Mouse (Mus musculus) embryo, embryonic 11.5 days (tissue): Measurements from ENCODE around the gene Phf10.
"Not testable (repeated sequence)": the region's sequence is repeated elsewhere in the genome, so short reads cannot be mapped to it uniquely, and the experiment has no call there.

Experiments
- DNase-seq: peaks from one replicate; pipeline ENCODE4 v3.0.0-alpha.2; 2012; ENCODE audit warnings: low read depth, low spot score

Phf10 gene

GRCm38 (mm10) chr17:14960951-14961556, at the start of gene Phf10:
TSS of gene Phf10 (minus strand) at chr17:14961273.
- DNase-seq: not testable (repeated sequence)

- not testable (repeated sequence) for DNase-seq
These were observed 48.8 kb upstream of the Phf10 start, which contains the start of gene Gm3435 for GRCm38 (mm10) chr17:15009706-15010413. TSS of gene Gm3435 (plus strand) at chr17:15010176.

- DNase-seq: not testable (repeated sequence)
These were observed 48.0 kb upstream of the Phf10 start for GRCm38 (mm10) chr17:15009088-15009487.

- DNase-seq: not testable (repeated sequence)
These were observed 39.0 kb upstream of the Phf10 start for GRCm38 (mm10) chr17:15000047-15000446.

- not testable (repeated sequence) for DNase-seq
These were observed 33.1 kb upstream of the Phf10 start for GRCm38 (mm10) chr17:14994140-14994539.

GRCm38 (mm10) chr17:14993139-14993832, 32.2 kb upstream of the Phf10 start:
- DNase-seq: not testable (repeated sequence)

- not testable (repeated sequence) for DNase-seq
These were observed 31.6 kb upstream of the Phf10 start for GRCm38 (mm10) chr17:14992522-14993138.

GRCm38 (mm10) chr17:14990116-14990702, 29.1 kb upstream of the Phf10 start:
- DNase-seq: not testable (repeated sequence)

GRCm38 (mm10) chr17:14978362-14979038, 17.4 kb upstream of the Phf10 start, which contains the start of the genes 9030025P20Rik and Gm3417:
TSS of gene 9030025P20Rik (plus strand) at chr17:14978468.
TSS of gene Gm3417 (minus strand) at chr17:14978790.
- not testable (repeated sequence) for DNase-seq

GRCm38 (mm10) chr17:14977718-14978361, 16.8 kb upstream of the Phf10 start:
- not testable (repeated sequence) for DNase-seq

- DNase-seq: not testable (repeated sequence)
These were observed 7.4 kb upstream of the Phf10 start for GRCm38 (mm10) chr17:14968373-14968913.

- not testable (repeated sequence) for DNase-seq
These were observed 583 bp upstream of the Phf10 start for GRCm38 (mm10) chr17:14961557-14962154.

- no peak for DNase-seq
These were observed 553 bp downstream of the Phf10 start for GRCm38 (mm10) chr17:14960520-14960919.

GRCm38 (mm10) chr17:14959979-14960378, 1.1 kb downstream of the Phf10 start:
- no peak for DNase-seq

- DNase-seq: no peak
These were observed 2.3 kb downstream of the Phf10 start for GRCm38 (mm10) chr17:14958686-14959327.

GRCm38 (mm10) chr17:14953452-14953851, 7.6 kb downstream of the Phf10 start:
- no peak for DNase-seq

- no peak for DNase-seq
These were observed 11.8 kb downstream of the Phf10 start for GRCm38 (mm10) chr17:14949161-14949827.

- no peak for DNase-seq
These were observed 16.5 kb downstream of the Phf10 start for GRCm38 (mm10) chr17:14944551-14944950.

GRCm38 (mm10) chr17:14943729-14944059, 17.4 kb downstream of the Phf10 start:
- DNase-seq: no peak
